Mouse (Mus musculus) CD4-positive, CD25-positive, alpha-beta regulatory T cell (primary cell): ENCODE results near the gene 4932429P05Rik. TPM values are rescaled to one million over a fixed set of nuclear protein-coding genes. Genes with fewer than 3 reads are reported as not detected.

Source experiments
- polyA plus RNA-seq: library from polyadenylated mRNA; unstranded; fragments of 100-300 nt; shearing (Covaris generic); gene quantifications from one replicate; pipeline ENCODE4 v1.2.1, GENCODE M21; 2017

Gene 4932429P05Rik
- 0.06 TPM for polyA plus RNA-seq

GRCm38 (mm10) chrX:89751968-89752367 is at the start of gene 4932429P05Rik:
4932429P05Rik (plus strand) TSS chrX:89752268.

Other genes with a start within 250 kb of the 4932429P05Rik start
- gene 4930415L06Rik, start 180.6 kb downstream of the 4932429P05Rik start, polyA plus RNA-seq: not detected